Mouse (Mus musculus) lung, adult 2 months (tissue): ENCODE measurements around the gene Kdm2a.

Source experiments
- CTCF ChIP-seq: fragments of 200-500 bp; IDR thresholded peaks from 2 replicates; pipeline ENCODE4 v1.5.1; 2011; ENCODE audit warnings: mild to moderate bottlenecking, low read length, control low read depth; ENCODE audit not compliant: insufficient read depth
- POLR2A ChIP-seq: fragments of 200-500 bp; IDR thresholded peaks from 2 replicates; pipeline ENCODE4 v1.6.1; 2011; ENCODE audit warnings: low read depth, mild to moderate bottlenecking, control low read depth, low read length, borderline replicate concordance; ENCODE audit errors: extremely low read depth

GRCm38 (mm10) chr19:4333791-4334190 lies 64.3 kb downstream of the Kdm2a start:
- TF ChIP-seq POLR2A (peak; percentile 90; the same call in 1 of the 2 replicates), CTCF (no peak)
